9 mouse cellular contexts compared by ENCODE assay signal in the genomic region with DNA sequence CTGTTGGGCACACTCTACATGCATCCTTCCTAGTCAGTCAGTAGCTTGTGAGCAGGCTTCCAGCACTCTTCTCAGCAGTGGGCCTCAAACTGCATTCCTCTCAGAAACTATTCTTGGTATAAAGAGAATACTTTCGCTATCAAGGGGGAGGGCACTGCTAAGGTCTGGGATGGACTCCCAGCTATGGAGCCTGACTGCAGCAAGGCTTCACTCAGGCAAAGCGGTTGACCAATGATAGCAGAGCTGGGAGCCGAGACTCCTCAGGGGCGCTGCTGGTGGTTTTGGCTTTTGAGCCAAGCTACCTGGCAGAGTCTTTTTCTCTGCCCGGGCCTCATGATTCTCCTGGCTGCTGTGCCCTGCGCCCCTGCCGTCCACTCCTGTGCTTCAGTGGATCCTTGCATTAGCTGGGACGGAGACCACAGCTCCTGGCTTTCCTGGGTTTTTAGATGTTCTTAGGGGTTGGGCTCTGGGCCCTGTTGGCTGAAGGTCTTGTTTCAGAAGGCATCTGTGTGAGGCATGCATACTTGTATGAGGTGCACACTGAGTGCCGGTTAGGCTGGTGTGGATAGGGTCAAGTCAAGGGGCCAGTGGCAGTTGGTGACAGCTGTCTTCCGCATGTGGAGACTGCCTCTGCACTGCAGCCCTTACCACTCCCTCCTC. TPM values are rescaled to one million over a fixed set of nuclear protein-coding genes. Genes with fewer than 3 reads are reported as not detected.
DNase-seq lines count a peak whose midpoint lies in the region; ATAC-seq and TF ChIP-seq lines count a peak whose summit lies in the region.
"Had no signal": no experiment of that assay in that cellular context is flagged by ENCODE, and none has a peak within 500 bp of the region (broad histone marks: within the 10 kb centered on the region; RNA-seq: fewer than 3 reads in every experiment).

No protein-coding gene starts in this region.

- peak overlapping the region; percentile 98 for H3K27ac ChIP-seq in heart, postnatal 0 days (ENCODE audit: low read depth)
- H3K27ac ChIP-seq: macrophage had no signal

- no peaks in the 10 kb centered on the region for H3K36me3 ChIP-seq in heart, postnatal 0 days (replicated peaks; ENCODE audit: control insufficient read depth, insufficient read depth, low read length)

- TF ChIP-seq CTCF in heart, postnatal 0 days (IDR thresholded peaks at IDR 0.05; ENCODE audit: low read depth) = no peak

- H3K9ac ChIP-seq in heart, postnatal 0 days (replicated peaks; ENCODE audit: low read depth, low read length) = peak overlapping the region; percentile 46; the same call in 1 of the 2 replicates

- H3K4me2 ChIP-seq in heart, postnatal 0 days (ENCODE audit: low read depth, low read length) = peak overlapping the region; percentile 51

- ATAC-seq in heart, postnatal 0 days (ENCODE audit: insufficient read depth, low read depth) = peak; percentile 91
- no peak for ATAC-seq in inflammation-experienced regulatory T-cells, adult 6 months

- peak; percentile 65; the same call in 1 of the 2 replicates for TF ChIP-seq EP300 in heart, postnatal 0 days (IDR thresholded peaks at IDR 0.05; ENCODE audit: low read depth)

- 23% methylated on average over 10 of the region's 10 CpGs for WGBS in heart, postnatal 0 days

- H3K27me3 ChIP-seq in heart, postnatal 0 days (ENCODE audit: control insufficient read depth, insufficient read depth, low read length) = no peaks in the 10 kb centered on the region

- H3K4me1 ChIP-seq in heart, postnatal 0 days (ENCODE audit: control insufficient read depth, insufficient read depth) = peaks cover 78% of the 10 kb centered on the region

- peak; percentile 27 for DNase-seq in R1 (ENCODE audit: low read depth, low spot score)
- DNase-seq in embryo, embryonic 9.5 days (ENCODE audit: extremely low spot score) = peak; percentile 51
- DNase-seq in heart, postnatal 0 days (ENCODE audit: low spot score) = peak; percentile 96
- DNase-seq in kidney, postnatal 14 days = peak; percentile 72
- peak; percentile 57 for DNase-seq in mesoderm, embryonic 11.5 days (ENCODE audit: low read depth, low spot score)
- DNase-seq in spleen, postnatal 14 days (ENCODE audit: low spot score in 2 of 2) = no peak
- no peak for DNase-seq in cerebellum, adult 18-20 months

- peak overlapping the region; percentile 19 for H3K4me3 ChIP-seq in heart, postnatal 0 days (ENCODE audit: low read depth, low read length)

- H3K9me3 ChIP-seq in heart, postnatal 0 days (replicated peaks; ENCODE audit: control insufficient read depth, low read length) = no peaks in the 10 kb centered on the region

RNA-seq across cellular contexts. Expression of gene Afap1, which starts 28.6 kb away (rescaled TPM):
- total RNA-seq in heart, postnatal 0 days (2014; rRNA removed; ENCODE audit: low replicate concordance) = 25.9 and 30.3 TPM in 2 replicates
- polyA plus RNA-seq in heart, postnatal 0 days (2015; fragmentation: Nextera tagmentation; extraction: Ambion mirVana) = 13.6 and 14.9 TPM in 2 replicates
- 1 to 10 TPM; 1.4 to 8.0 (median 7.3) TPM for polyA plus RNA-seq in inflammation-experienced regulatory T-cells, adult 6 months (2017; shearing (Covaris generic))

Comparison
In these comparisons a context has a peak if more than half of its experiments do, and no peak if none do; other contexts are left out.
1. DNase-seq: peak in R1 (single experiment), embryo, embryonic 9.5 days (single experiment), heart, postnatal 0 days (single experiment), kidney, postnatal 14 days (single experiment) and mesoderm, embryonic 11.5 days (single experiment); none in spleen, postnatal 14 days (0 of 2) and cerebellum, adult 18-20 months (0 of 2).